Mouse (Mus musculus): ENCODE data around the gene Psmd14. TPM values are rescaled to one million over a fixed set of nuclear protein-coding genes. Genes with fewer than 3 reads are reported as not detected.

Gene Psmd14
- total and polyA plus RNA-seq, 3 experiments = 156 to 217 TPM; not detected in 1

GRCm38 (mm10) chr2:61794960-61795359, 83.5 kb downstream of the Psmd14 start:
- Histone ChIP-seq H3K79me2 (ENCODE audit: control insufficient read depth, insufficient read depth, low read length, poor library complexity) (no peaks in the 10 kb centered on the region), H3K36me3 (ENCODE audit: control insufficient read depth in 1 of 2, insufficient read depth in 2 of 2, low read length in 2 of 2) (peaks cover 0 to 21% of the 10 kb centered on the region in 2 experiments; a peak in 2 of 4 replicates)

DNA sequence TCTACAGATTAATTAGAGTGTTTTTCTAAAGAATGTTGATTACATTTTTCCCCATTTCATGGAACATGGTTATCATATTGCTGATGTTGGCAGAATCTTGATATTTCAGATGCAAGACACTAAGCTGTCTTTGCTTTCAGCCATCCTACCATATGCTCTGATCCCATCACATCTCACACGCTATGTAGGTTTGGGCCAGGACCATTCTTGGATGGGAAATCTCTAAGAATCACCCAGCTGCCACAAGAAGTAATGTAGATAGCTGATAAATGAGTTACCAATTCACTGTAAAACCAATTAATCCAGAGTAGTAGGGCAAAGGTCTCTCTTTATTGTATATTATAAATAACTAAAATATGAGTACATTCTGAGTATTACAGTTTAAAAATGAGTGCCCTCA, 86.6 kb downstream of the Psmd14 start:
- no peaks in the 10 kb centered on the region for H3K27me3 ChIP-seq (ENCODE audit: control insufficient read depth in 1 of 2, insufficient read depth in 2 of 2, low read length in 2 of 2)
- no peak overlapping the region for H3K27ac ChIP-seq (ENCODE audit: control insufficient read depth, low read depth, low read length)
- no peaks in the 10 kb centered on the region for H3K4me1 ChIP-seq (ENCODE audit: control insufficient read depth in 1 of 2, insufficient read depth in 2 of 2, low read length in 2 of 2)
- H3K9ac ChIP-seq (ENCODE audit: control insufficient read depth, low read depth, low read length, poor library complexity, severe bottlenecking) = no peak overlapping the region
- H3K4me3 ChIP-seq (ENCODE audit: control insufficient read depth in 1 of 2, insufficient read depth in 1 of 2, low read depth in 2 of 2, low read length in 2 of 2) = no peak overlapping the region
- H3K36me3 ChIP-seq (ENCODE audit: control insufficient read depth in 1 of 2, insufficient read depth in 2 of 2, low read length in 2 of 2) = peaks cover 0 to 17% of the 10 kb centered on the region in 2 experiments; a peak in 2 of 4 replicates
- no peaks in the 10 kb centered on the region for H3K79me2 ChIP-seq (ENCODE audit: control insufficient read depth, insufficient read depth, low read length, poor library complexity)
- DNase-seq (ENCODE audit: low read depth, low spot score) = no peak
- no peak for TF ChIP-seq CHD2 (IDR thresholded peaks at IDR 0.05; ENCODE audit: low read length)
- TF ChIP-seq RAD21 (IDR thresholded peaks at IDR 0.05; ENCODE audit: low read depth, low read length) = no peak
- TF ChIP-seq HCFC1 (IDR thresholded peaks at IDR 0.05; ENCODE audit: low read depth, low read length) = no peak
- no peak for TF ChIP-seq NELFE (IDR thresholded peaks at IDR 0.05; ENCODE audit: low read depth, low read length)
- TF ChIP-seq MAX (IDR thresholded peaks at IDR 0.05; ENCODE audit: low read length) = no peak
- no peak for TF ChIP-seq GABPA (IDR thresholded peaks at IDR 0.05; ENCODE audit: low read depth, low read length)
- H3K9me3 ChIP-seq (replicated peaks; ENCODE audit: insufficient read depth, low read length) = no peaks in the 10 kb centered on the region

More at GRCm38 (mm10) chr2:61794960-61795359, 83.5 kb downstream of the Psmd14 start:
- Histone ChIP-seq H3K4me1 (ENCODE audit: control insufficient read depth in 1 of 2, insufficient read depth in 2 of 2, low read length in 2 of 2) (no peaks in the 10 kb centered on the region), H3K4me3 (ENCODE audit: control insufficient read depth in 1 of 2, insufficient read depth in 1 of 2, low read depth in 2 of 2, low read length in 2 of 2) (no peak overlapping the region), H3K27ac (ENCODE audit: control insufficient read depth, low read depth, low read length) (no peak overlapping the region), H3K27me3 (ENCODE audit: control insufficient read depth in 1 of 2, insufficient read depth in 2 of 2, low read length in 2 of 2) (no peaks in the 10 kb centered on the region), H3K9me3 (replicated peaks; ENCODE audit: insufficient read depth, low read length) (no peaks in the 10 kb centered on the region), H3K9ac (ENCODE audit: control insufficient read depth, low read depth, low read length, poor library complexity, severe bottlenecking) (no peak overlapping the region)
- TF ChIP-seq SIN3A (IDR thresholded peaks at IDR 0.05; ENCODE audit: low read length) (no peak), CTCF (IDR thresholded peaks at IDR 0.05 in 2 of 3, conservative IDR thresholded peaks at IDR 0.05 in 1 of 3; ENCODE audit: control insufficient read depth in 1 of 3, insufficient read depth in 1 of 3, low read depth in 2 of 3, low read length in 3 of 3, poor library complexity in 1 of 3, severe bottlenecking in 1 of 3) (no peak), KAT2A (conservative IDR thresholded peaks at IDR 0.05; ENCODE audit: low read depth, low read length) (no peak), JUND (IDR thresholded peaks at IDR 0.05; ENCODE audit: low read depth, low read length) (no peak), SMC3 (IDR thresholded peaks at IDR 0.05; ENCODE audit: low read depth, low read length) (no peak), ZMIZ1 (IDR thresholded peaks at IDR 0.05; ENCODE audit: low read depth, low read length) (no peak)
- no peak for DNase-seq (ENCODE audit: low read depth, low spot score)

GRCm38 (mm10) chr2:61802656-61803251, 91.3 kb downstream of the Psmd14 start, which contains the start of gene Tbr1:
Gene Tbr1 (plus strand): TSS chr2:61802930.
- Histone ChIP-seq H3K4me1 (ENCODE audit: control insufficient read depth in 1 of 2, insufficient read depth in 2 of 2, low read length in 2 of 2) (no peaks in the 10 kb centered on the region), H3K36me3 (ENCODE audit: control insufficient read depth in 1 of 2, insufficient read depth in 2 of 2, low read length in 2 of 2) (peaks cover 3 to 10% of the 10 kb centered on the region in 2 experiments; a peak in 3 of 4 replicates)
- TF ChIP-seq HCFC1 (IDR thresholded peaks at IDR 0.05; ENCODE audit: low read depth, low read length) (no peak), BHLHE40 (IDR thresholded peaks at IDR 0.05; ENCODE audit: borderline replicate concordance, low read depth, low read length) (no peak), RAD21 (IDR thresholded peaks at IDR 0.05; ENCODE audit: low read depth, low read length) (no peak), MAX (IDR thresholded peaks at IDR 0.05; ENCODE audit: low read length) (no peak), ZKSCAN1 (IDR thresholded peaks at IDR 0.05; ENCODE audit: low read depth, low read length) (no peak), CHD2 (IDR thresholded peaks at IDR 0.05; ENCODE audit: low read length) (no peak), POLR2AphosphoS5 (IDR thresholded peaks at IDR 0.05; ENCODE audit: borderline replicate concordance, low read depth, low read length) (no peak), POLR2A (IDR thresholded peaks at IDR 0.05; ENCODE audit: control insufficient read depth in 1 of 2, insufficient read depth in 1 of 2, low read depth in 1 of 2, low read length in 2 of 2, poor library complexity in 1 of 2) (no peak), RCOR1 (IDR thresholded peaks at IDR 0.05; ENCODE audit: low read depth, low read length) (no peak), MYB (IDR thresholded peaks at IDR 0.05; ENCODE audit: low read depth, low read length) (no peak), UBTF (IDR thresholded peaks at IDR 0.05; ENCODE audit: borderline replicate concordance, insufficient read depth, low read depth, low read length) (no peak), NRF1 (IDR thresholded peaks at IDR 0.05; ENCODE audit: insufficient read depth, low read depth, low read length, poor library complexity, severe bottlenecking) (no peak)

More at GRCm38 (mm10) chr2:61802656-61803251, 91.3 kb downstream of the Psmd14 start, which contains the start of gene Tbr1:
- H3K79me2 ChIP-seq (ENCODE audit: control insufficient read depth, insufficient read depth, low read length, poor library complexity) = no peaks in the 10 kb centered on the region
- H3K27ac ChIP-seq (ENCODE audit: control insufficient read depth, low read depth, low read length) = no peak within 1 kb of the TSS
- no peak for DNase-seq (ENCODE audit: low read depth, low spot score)
- H3K9me3 ChIP-seq (replicated peaks; ENCODE audit: insufficient read depth, low read length) = no peaks in the 10 kb centered on the region
- no peak within 1 kb of the TSS for H3K4me3 ChIP-seq (ENCODE audit: control insufficient read depth in 1 of 2, insufficient read depth in 1 of 2, low read depth in 2 of 2, low read length in 2 of 2)
- no peaks in the 10 kb centered on the region for H3K27me3 ChIP-seq (ENCODE audit: control insufficient read depth in 1 of 2, insufficient read depth in 2 of 2, low read length in 2 of 2)
- H3K9ac ChIP-seq (ENCODE audit: control insufficient read depth, low read depth, low read length, poor library complexity, severe bottlenecking) = no peak within 1 kb of the TSS

All from MEL (cell line).